In genomic region chr4:50827002-50827401, GRCm38 (mm10) we compare ENCODE assay signal across 16 mouse cellular contexts.
"Had no signal": no experiment of that assay in that cellular context is flagged by ENCODE, and none has a peak within 500 bp of the region (broad histone marks: within the 10 kb centered on the region; RNA-seq: fewer than 3 reads in every experiment).

No protein-coding gene starts in this region.

- H3K27me3 ChIP-seq: limb, embryonic 15.5 days; liver, embryonic 12.5 days; megakaryocyte, embryonic 14.5 days; midbrain, embryonic 12.5 days; neural tube, embryonic 15.5 days had no signal

- H3K9me3 ChIP-seq: limb, embryonic 15.5 days; liver, embryonic 12.5 days; megakaryocyte, embryonic 14.5 days; midbrain, embryonic 12.5 days; neural tube, embryonic 15.5 days had no signal

- H3K36me3 ChIP-seq: limb, embryonic 15.5 days; liver, embryonic 12.5 days; midbrain, embryonic 12.5 days; neural tube, embryonic 15.5 days had no signal

- H3K4me1 ChIP-seq: limb, embryonic 15.5 days; liver, embryonic 12.5 days; megakaryocyte, embryonic 14.5 days; midbrain, embryonic 12.5 days; neural tube, embryonic 15.5 days had no signal

- H3K27ac ChIP-seq: limb, embryonic 15.5 days; liver, embryonic 12.5 days; macrophage; midbrain, embryonic 12.5 days; neural tube, embryonic 15.5 days had no signal

- DNase-seq: kidney, postnatal 25 days; layer of hippocampus, adult 9-11 months; layer of hippocampus, postnatal 36 days; lung, embryonic 14.5 days; lung, postnatal 14 days; right cerebral cortex, adult 18-20 months; right cerebral cortex, postnatal 25 days; thymus, adult 2 months; thymus, postnatal 25 days had no signal

- ATAC-seq: liver, embryonic 12.5 days had no signal

- H3K4me2 ChIP-seq: limb, embryonic 15.5 days; liver, embryonic 12.5 days; lung, embryonic 14.5 days; midbrain, embryonic 12.5 days; neural tube, embryonic 15.5 days had no signal

- H3K4me3 ChIP-seq: limb, embryonic 15.5 days; liver, embryonic 12.5 days; megakaryocyte, embryonic 14.5 days; midbrain, embryonic 12.5 days; myocyte; neural tube, embryonic 15.5 days had no signal

- H3K9ac ChIP-seq: limb, embryonic 15.5 days; liver, embryonic 12.5 days; lung, embryonic 14.5 days; midbrain, embryonic 12.5 days; neural tube, embryonic 15.5 days had no signal
